Mouse (Mus musculus) gonadal fat pad, adult 2 months (tissue): ENCODE results near the gene Traf3. TPM values are rescaled to one million over a fixed set of nuclear protein-coding genes. Genes with fewer than 3 reads are reported as not detected.
A peak's percentile ranks its signal among the peaks of the same experiment; 100 is the strongest.

ENCODE experiments used
- DNase-seq: peaks from one replicate; pipeline ENCODE4 v3.0.0-alpha.2; 2012; ENCODE audit warnings: low read depth
- polyA plus RNA-seq: library from polyadenylated mRNA; depleted of rRNA; stranded (reverse); fragments of >200 nt; gene quantifications from 2 replicates; pipeline ENCODE4 v1.2.3, GENCODE M21; 2012

Gene Traf3
- polyA plus RNA-seq, 1 experiment, result 14.5 TPM

DNA sequence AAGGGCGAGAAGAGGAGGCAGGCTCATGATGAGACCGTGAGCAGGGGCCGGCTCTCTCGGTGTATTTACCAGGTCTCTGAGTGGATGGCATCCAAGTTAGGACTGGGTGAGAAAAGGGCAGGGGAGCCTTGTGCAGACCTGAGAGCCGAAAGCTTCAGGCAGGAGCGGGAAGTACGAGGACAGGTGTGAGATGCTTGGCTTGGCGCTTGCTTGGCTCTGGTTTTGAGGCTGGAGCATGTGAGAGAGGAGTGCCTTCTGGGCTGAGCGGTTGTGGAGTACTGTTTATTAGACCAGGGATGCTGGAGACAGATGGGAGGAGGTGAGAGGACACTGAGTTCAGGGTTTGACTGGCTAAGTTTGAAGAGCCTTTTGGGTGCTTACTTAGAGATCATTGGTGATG lies 27.2 kb downstream of the Traf3 start:
- no peak for DNase-seq

DNA sequence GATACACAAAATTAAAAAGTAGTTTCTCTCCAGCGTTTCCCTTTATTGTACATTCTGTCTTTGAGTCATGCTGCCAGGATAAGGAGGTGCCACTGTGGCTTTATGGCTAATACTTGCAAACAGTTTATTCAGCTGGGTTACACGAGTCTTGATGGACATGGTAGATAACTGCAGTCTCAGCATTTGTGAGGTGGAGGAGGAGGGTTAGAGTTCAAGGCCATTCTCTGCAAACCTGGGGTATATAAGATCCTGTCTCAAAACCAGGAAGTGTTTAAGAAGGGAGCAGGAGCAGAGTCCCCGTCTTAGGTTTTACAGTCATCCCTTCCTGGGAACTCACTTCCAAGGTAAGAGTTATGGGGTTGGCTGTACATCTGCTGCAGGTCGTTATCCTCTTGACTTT lies 30.4 kb downstream of the Traf3 start:
- DNase-seq, result no peak

DNA sequence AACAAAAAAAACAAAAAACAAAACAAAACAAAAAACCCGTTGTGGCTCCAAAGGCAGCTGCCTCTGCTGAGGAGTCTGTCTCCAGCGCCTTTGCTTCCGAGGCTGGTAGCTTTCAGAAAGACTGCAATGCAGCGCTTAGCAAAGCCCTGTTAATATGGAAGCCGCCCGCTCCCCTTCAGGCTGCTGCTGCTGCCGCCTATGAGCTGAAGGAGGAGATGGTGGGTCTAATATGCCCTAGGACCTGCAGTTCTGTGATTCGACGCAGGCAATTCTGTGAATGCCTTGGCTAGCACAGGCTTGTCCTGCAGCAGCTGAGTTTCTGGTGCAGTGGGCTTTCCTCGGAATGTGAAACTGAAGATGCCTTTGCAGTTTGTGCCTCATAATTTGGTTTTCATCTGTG lies 36.9 kb downstream of the Traf3 start:
- DNase-seq, result no peak

DNA sequence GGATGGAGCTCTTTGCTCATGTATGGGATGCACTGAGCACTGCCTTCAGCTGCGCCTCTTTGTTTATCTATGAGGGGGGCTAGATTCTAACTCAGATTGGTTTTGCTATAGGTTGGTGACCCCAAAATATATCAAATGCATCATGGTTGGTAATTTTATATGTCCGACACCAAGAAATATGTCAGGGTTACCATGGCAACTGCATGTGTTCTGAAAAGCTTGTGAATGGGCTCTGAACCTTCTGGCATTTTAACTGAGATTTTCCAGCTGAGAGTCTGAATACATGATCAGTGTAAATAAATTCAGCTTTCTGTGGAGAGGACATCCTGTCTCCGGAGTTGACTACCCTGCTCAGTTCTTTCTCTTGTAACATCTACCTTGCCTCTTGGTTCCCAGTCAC lies 37.8 kb downstream of the Traf3 start:
- DNase-seq, result no peak

DNA sequence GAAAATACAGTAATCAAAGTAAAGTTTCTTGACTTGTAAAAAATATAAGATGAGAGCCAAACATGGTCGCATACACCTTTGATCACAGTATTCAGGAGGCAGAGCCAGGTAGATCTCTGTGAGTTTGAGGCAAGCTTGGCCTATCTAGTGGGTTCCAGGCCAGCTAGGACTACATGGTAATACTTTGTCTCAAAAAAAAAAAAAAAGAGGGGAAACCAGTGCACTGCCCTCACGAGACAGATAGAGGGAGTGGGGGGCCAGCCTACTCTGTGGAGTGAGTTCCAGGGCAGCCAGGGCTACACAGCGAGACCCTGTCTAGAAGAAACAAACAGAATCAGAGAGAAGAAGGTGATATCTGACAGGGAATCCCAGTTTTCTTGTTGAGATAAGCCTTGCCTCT lies 41.5 kb downstream of the Traf3 start:
- no peak for DNase-seq

DNA sequence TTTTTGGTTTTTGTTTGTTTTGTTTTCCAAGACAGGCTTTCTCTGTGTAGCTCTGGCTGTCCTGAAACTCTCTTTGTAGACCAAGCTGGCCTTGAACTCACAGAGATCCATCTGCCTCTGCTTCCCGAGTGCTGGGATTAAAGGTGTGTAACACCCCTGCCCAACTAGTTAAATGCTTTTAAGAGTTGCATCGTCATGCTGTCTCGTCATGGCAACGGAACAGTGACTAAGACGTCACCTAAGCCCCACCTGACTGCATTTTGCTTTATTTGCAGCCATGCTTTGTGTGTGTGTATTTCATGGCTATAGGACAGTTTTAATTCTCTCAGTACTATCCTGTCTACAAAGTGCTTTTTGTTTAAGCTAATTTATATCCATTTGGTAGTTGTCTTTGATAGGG lies 45.6 kb downstream of the Traf3 start:
- no peak for DNase-seq

DNA sequence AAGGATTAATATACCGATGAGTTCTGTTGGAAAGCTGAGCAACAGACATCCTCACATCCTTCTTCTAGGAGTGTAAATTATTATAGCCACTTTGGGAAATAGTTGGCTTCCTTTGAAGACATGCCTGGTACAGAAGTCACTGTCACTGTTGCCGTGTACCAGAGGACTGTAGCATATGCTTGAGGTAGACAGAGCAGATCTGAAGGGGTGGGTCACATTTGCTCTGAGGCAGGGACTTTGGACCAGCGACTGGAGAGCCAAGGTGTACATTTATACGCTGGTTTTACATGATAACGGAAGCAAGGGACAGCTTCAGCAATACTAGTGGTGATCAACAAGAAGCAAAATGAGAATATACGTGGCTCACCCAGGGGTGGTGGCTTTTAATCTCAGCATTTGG lies 52.7 kb downstream of the Traf3 start:
- no peak for DNase-seq

DNA sequence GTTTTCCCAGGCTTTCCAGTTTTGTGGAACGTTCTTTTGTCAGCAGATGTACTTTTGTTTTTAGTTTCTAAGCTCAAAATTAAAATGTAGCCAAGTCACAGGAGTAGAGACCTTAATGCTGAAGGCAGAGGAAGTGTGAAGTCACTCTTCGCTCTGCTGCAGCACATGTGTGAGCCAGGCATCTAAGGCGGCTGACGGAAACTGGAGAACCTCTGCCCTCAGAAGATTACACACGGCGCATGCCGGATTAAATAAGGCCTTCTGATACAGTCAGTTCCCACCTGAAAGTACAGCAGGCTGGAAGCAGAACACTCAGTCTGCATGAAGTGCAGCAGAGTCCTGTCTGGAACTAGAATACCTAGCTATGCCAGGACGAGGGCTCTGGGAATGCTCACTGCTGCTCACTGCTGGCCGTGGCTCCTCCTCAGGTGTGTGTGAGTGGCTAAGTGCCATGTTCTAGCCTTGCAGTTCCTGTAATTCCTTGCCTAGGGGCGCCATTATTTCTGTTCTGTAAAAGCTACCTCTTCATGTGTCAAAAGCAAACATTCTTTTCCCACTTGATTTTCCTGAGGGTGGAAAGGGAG lies 59.1 kb downstream of the Traf3 start:
- DNase-seq, result no peak

DNA sequence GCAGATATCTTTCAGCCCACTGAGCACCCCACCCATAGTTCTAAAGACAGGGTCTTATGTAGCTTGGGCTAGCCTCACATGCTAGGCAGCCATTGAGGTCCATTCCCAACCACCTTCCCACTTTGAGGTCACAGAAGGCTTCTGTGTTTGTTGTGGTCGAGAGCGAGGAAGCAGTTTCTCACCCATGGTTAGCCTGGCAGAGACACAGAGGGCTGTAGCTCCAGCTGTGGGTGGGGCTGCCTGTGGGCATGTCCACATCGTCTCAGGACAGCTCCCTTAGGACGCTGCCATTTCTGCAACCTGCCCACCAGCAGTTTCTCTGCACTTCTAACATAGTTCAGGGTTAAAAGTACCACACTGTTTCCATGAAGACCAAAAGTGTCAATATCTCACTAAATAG lies 61.2 kb downstream of the Traf3 start:
- no peak for DNase-seq

DNA sequence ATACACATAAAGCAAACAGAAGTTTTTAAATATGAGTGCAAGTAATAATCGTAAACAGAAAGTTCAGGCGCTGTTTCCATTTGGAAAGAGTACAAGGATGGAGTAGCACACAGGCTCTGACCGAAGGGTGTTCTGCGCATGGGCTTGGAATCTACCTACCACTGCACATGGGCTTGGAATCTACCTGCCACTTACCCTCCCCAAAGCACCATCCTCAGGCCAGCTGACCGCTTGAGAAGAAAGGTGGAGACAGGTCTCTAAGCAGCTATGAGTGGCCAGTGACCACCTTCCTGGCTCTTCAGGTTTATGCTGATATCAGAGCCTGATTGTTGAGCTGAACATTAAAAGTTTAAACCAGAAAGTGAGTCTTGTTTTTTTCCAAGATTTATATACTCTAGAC lies 62.3 kb downstream of the Traf3 start:
- no peak for DNase-seq

DNA sequence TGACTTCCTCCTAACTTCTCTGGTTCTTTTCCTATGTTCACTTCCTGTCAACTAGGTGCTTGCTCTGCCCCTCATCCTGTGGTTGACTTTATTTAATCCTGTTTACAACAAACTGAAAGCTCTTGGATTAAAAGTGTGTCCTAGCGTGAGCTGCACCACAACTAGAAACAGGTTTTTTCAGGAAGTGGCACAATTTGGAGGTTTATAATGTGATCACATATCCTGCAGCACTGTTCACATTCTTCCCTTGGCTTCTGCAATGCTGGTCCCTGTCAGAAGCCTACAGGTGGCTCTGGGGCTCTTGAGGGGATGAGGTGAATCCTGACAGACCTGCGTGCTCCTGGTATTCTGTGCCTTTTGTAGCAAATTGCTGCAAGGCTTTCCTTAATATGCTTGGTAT lies 64.6 kb downstream of the Traf3 start:
- DNase-seq, result no peak

DNA sequence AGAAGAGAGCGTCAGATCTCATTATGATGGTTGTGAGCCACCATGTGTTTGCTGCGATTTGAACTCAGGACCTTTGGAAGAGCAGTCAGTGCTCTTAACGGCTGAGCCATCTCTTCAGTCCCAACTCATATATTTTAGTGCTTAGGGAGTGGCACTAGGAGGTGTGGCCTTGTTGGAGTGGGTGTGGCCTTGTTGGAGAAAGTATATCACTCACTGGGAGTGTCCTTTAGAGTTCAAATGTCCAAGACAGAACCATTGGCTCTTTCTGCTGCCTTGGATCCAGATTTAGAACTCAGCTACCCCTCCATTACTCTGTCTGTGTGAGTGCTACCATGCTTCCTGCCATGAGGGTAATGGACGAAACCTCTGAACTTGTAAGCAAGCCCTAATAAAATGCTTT lies 67.6 kb downstream of the Traf3 start:
- no peak for DNase-seq

DNA sequence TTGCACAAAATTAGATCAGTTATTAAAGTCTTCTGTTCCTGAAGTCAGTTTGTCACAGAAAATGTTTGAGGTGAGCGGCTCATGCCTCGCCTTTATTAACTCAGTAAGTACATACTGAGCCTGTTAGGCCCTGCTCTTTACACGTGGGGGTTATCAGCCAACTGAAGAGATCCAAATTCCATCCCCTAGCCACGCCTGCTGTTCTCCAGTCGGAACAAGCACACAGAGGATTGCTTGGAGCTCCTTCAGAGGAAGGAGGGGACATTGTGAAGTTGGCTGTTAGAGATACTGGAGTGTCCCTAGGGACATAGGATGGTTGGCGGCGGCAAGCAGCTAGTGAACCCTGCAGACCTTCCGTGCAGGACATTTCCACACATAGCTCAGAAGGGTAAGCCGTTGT lies 68.2 kb downstream of the Traf3 start:
- no peak for DNase-seq

DNA sequence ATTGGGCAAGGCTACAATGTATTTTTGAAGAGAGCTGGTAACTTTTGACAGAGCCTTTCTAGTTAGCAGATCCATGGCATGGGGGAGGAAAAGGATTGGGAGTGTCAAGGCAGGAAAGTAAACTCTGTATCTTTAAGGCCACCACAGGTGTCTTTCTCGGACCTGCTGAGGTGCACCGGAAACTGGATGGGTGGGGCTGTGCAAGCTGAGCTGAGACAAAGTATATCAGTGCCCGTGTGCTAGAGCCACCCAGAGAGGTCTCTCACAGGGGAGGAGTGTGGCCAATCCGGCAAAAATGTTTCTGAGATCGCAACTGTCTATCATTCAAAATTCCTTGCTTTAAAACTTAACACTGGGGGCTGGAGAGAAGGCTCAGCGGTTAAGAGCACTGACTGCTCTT lies 69.5 kb downstream of the Traf3 start:
- DNase-seq, result no peak

DNA sequence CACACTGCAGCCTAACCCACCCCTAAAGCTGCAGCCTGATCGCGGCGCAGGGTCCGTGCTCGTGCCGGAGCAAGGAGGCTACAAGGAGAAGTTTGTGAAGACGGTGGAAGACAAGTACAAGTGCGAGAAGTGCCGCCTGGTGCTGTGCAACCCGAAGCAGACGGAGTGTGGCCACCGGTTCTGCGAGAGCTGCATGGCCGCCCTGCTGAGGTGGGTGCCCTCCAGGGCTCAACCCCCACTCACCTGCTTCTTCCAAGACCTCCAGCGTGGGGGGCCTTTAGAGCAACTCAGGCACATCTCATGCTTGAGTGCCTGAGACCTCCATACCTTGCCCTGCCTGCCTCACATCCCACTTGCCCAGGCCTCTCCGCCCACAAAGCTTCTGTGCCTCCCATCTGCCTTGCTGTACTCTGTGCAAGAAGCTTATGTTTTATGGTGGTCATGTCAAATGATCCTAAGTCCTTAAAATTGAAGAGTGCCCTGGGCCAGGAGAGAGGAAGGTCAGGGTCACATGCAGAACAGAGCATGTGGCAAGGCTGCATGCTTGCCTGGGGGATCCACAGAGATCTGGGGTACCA lies 71.5 kb downstream of the Traf3 start:
- no peak for DNase-seq

DNA sequence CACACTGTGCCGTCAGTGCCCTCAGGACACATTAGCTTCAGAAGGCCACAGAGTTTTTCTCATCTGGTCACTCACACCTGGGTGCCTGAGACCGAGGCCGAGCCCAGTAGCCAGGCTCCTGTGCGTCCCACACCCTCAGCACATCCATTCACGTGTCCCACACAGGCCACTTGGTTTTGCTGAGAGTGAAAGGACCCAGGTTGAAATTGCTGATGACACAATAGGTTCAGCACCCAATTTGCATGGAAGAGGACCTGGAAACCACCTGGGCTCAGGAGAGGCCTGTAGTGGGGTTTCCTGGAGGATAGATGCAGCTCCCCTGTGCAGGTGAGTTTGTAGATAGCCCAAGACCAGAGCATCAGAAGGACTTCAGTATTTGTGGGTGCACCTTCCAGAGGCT lies 72.2 kb downstream of the Traf3 start:
- no peak for DNase-seq

DNA sequence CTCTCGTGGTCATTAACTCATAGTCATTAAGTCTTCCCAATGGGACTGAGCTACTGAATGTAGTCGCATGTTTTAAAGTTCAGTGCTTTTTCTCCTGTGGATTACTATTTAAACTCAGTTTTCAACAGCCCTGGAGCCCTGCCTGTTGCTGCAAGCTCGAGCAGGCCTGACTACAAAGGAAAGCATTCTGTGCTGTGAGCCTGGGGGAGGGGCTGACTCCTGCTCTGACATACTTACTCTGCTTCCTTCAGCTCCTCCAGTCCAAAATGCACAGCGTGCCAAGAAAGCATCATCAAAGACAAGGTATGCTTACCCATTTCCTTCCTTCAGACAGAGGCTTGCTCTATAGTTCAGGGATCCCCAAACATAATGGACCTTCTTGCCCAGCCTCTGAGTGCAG lies 72.6 kb downstream of the Traf3 start:
- peak; percentile 77 for DNase-seq

DNA sequence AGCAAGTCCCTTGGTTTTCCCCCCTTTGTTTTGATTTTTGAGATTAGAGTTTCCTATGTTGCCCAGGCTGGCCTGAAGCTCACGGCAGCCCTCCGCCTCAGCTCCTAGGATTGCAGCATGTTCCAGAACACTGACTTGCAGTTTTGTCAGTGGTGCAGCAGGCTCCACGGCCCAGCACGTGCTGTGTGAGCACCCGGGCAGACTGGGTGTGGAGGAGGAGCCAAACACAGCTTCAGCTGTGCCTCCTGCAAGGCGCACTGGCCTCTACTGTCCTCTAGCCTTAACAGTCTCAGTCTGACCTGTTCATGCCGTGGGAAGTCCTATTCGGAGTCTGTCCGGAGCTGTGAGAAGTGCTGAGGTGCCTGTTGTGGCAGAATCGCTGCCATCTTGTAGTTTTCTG lies 73.8 kb downstream of the Traf3 start:
- DNase-seq, result no peak

DNA sequence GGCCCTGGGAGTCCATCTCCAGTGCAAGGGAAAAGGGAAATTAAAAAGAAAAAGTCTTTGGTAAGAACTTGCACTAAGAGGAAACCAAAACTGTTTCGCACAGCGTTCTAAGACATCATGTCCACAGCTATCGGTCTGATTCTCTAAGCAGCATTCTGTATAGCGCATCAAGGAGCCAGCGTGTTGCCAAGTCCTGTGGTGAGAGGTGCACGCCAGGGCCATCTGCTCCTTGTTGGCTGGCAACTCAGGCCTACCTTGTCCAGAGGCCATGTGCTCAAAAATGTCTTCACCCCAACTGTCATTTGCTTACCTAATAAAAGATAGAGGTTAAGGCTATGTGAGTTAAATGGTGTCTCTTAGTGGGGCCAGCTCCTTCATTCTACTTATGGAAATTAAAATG lies 75.7 kb downstream of the Traf3 start:
- DNase-seq, result no peak

DNA sequence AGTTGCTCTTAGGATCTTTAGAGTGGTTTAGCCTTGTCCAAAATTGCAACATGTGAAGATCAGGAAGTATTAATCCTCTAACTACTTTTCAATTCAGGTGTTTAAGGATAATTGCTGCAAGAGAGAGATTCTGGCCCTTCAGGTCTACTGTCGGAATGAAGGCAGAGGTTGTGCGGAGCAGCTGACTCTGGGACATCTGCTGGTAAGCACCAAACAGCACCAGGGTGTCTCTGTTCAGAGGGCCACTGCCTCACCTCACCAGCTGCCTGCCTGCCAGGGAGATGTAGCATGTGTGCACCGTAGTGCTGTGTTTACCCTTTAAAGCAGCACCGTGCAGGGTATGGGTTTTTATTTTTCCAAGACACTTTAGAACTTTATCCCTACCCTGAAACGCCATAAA lies 76.2 kb downstream of the Traf3 start:
- no peak for DNase-seq

DNA sequence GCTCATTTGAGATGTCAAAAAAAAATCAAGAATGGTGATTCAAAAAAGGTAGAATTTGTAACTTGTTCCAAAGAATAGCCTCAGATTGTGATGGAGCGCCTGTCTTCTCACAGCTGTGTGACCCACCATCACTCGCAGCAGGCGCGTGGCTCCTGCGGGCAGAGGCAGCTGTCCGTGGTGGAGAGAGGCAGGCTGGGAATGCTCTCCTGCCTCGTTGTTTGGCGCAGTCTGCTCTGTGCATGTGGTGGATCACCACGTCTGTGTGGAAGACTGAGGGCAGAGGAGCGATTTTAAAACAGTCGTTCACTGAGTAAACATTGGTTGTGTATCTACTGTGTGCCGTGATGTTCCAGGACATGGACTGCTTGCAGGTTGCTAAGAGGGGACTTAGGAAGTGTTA lies 77.6 kb downstream of the Traf3 start:
- DNase-seq, result no peak

DNA sequence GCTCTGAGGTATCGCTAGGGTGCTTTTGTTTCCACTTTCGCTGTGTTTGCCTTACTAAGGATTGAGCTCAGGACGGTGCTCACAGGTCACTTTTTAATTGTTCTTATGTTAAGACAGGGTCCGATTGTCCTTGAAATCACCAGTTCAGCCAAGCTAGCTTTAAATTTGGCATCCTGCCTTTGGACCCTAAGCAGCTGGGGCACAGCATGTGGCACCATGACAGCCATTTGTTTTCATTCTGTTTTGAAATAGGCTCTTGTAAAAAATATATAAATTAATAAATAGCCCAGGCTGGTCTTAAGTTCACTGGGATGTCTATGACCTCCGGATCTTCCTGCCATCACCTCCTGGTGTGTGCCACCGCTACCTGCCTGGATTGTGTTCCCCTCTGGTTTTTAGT lies 78.9 kb downstream of the Traf3 start:
- DNase-seq, result no peak

DNA sequence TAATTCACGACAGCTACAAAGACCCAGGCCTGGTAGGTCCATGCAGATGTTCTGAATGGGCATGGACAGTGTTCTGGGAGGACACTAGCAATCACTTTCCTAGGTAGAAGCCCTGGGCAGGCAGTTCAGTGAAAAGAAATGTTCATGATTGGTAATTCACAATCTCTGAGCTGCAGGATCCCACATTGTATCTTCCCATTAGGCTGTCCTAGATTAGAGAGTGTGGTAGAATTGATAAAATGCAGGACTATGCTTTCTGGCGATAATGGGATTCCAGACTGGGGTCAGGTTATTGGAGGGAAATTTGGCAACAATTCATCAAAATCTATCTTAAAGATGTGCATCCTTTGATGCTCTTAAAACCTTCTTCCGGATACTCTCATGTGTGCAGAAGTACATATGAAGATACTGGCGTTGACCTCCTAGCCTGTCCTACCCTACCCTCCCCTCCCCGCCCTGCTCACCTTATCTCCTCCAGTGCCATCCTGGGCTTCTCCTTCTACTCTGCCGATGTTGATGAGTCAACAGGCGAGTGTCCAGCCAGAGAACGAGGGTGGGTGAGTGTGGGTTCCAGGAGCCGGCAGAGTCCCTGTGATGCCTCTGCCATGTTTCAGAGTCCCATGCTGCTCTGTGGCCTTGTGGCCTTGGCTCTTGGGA lies 80.8 kb downstream of the Traf3 start:
- DNase-seq, result no peak

DNA sequence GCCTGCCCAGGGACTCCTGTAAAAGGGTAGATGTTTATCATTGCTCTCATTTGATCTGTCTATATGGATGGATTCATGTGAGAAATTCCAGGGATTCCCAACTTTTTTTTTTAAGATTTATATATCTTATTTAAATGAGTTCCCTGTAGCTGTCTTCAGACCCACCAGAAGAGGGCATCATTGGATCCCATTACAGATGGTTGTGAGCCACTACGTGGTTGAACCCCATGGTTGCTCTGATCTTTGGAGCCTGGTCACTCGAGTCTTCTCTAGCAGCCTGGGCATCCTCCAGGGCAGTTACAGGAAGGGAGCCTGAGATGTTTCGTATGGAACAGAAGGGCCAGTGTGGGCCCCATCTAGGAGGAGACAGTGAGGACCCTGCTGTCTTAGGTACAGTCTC lies 82.9 kb downstream of the Traf3 start:
- DNase-seq, result no peak
